In the genomic region with DNA sequence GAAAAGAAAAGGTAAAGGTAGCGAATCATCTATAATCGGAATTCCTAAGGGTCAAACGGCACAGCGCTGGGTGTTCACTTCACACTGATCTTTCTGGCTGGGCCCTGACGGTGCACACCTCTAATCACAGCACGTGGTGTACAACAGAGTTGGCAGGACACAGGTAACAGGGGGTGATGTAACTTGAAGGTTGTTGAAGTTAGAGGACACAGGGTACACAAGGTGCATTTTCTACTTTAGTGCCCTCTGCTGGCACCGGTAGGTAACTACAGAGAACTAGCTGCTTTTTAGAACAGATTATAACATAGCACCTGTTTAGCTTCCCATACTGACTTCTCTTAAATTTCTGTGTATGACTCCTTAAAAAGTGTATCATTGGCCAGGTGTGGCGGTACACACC, we compare ENCODE assay signal across 10 mouse cellular contexts. TPM values are rescaled to one million over a fixed set of nuclear protein-coding genes. Genes with fewer than 3 reads are reported as not detected.
DNase-seq lines count a peak whose midpoint lies in the region; ATAC-seq and TF ChIP-seq lines count a peak whose summit lies in the region.
"Had no signal": no experiment of that assay in that cellular context is flagged by ENCODE, and none has a peak within 500 bp of the region (broad histone marks: within the 10 kb centered on the region; RNA-seq: fewer than 3 reads in every experiment).

No protein-coding gene starts in this region.

- no peak overlapping the region for H3K4me3 ChIP-seq in heart, postnatal 0 days (ENCODE audit: low read depth, low read length)
- H3K4me3 ChIP-seq in liver, embryonic 12.5 days, result no peak overlapping the region
- H3K4me3 ChIP-seq: embryonic facial prominence, embryonic 12.5 days had no signal

- no peak overlapping the region for H3K9ac ChIP-seq in heart, postnatal 0 days (replicated peaks; ENCODE audit: low read depth, low read length)
- no peak overlapping the region for H3K9ac ChIP-seq in liver, embryonic 12.5 days
- H3K9ac ChIP-seq: embryonic facial prominence, embryonic 12.5 days had no signal

- intact Hi-C loops in left cerebral cortex, postnatal 14 days (cut with DNase I), result no loop called here
- intact Hi-C loops in gastrocnemius, postnatal 36 days (cut with DNase I), result no loop called here

- no peak overlapping the region for H3K27ac ChIP-seq in heart, postnatal 0 days (ENCODE audit: low read depth)
- no peak overlapping the region for H3K27ac ChIP-seq in liver, embryonic 12.5 days
- H3K27ac ChIP-seq: embryonic facial prominence, embryonic 12.5 days; macrophage had no signal

- peaks cover 59% of the 10 kb centered on the region for H3K36me3 ChIP-seq in heart, postnatal 0 days (replicated peaks; ENCODE audit: control insufficient read depth, insufficient read depth, low read length)
- peaks cover 86% of the 10 kb centered on the region for H3K36me3 ChIP-seq in liver, embryonic 12.5 days

- 0 out of 2 replicates have a peak, but pooled peaks have one; percentile 36 for ATAC-seq in heart, postnatal 0 days (ENCODE audit: insufficient read depth, low read depth)
- ATAC-seq in CD4-positive, CD25-positive, alpha-beta regulatory T cell, adult 4 months, result peak; percentile 71
- 0 out of 2 replicates have a peak, but pooled peaks have one; percentile 27 for ATAC-seq in liver, embryonic 12.5 days

- peak; percentile 16 for DNase-seq in heart, postnatal 0 days (ENCODE audit: low spot score)
- no peak for DNase-seq in heart, adult 8-10 months (ENCODE audit: low spot score)
- DNase-seq in brain, adult 2 months (ENCODE audit: low read depth, low spot score), result peak; percentile 31
- peak; percentile 19 to 71 for DNase-seq in spleen, postnatal 4 days (ENCODE audit: low spot score in 2 of 2)
- DNase-seq in left cerebral cortex, postnatal 14 days (ENCODE audit: low spot score in 2 of 2), result no peak
- no peak for DNase-seq in gastrocnemius, postnatal 36 days

- no peaks in the 10 kb centered on the region for H3K27me3 ChIP-seq in heart, postnatal 0 days (ENCODE audit: control insufficient read depth, insufficient read depth, low read length)
- H3K27me3 ChIP-seq in liver, embryonic 12.5 days (replicated peaks), result no peaks in the 10 kb centered on the region
- H3K27me3 ChIP-seq: embryonic facial prominence, embryonic 12.5 days had no signal

- TF ChIP-seq EP300 in heart, postnatal 0 days (IDR thresholded peaks at IDR 0.05; ENCODE audit: low read depth), result no peak

- no peaks in the 10 kb centered on the region for H3K4me1 ChIP-seq in heart, postnatal 0 days (ENCODE audit: control insufficient read depth, insufficient read depth)
- H3K4me1 ChIP-seq in liver, embryonic 12.5 days, result peaks cover 7% of the 10 kb centered on the region
- H3K4me1 ChIP-seq: embryonic facial prominence, embryonic 12.5 days had no signal

- WGBS in heart, postnatal 0 days, result 85% methylated on average over 8 of the region's 8 CpGs
- WGBS in liver, embryonic 12.5 days (ENCODE audit: insufficient replicate concordance), result 79% methylated on average over 8 of the region's 8 CpGs

- no peaks in the 10 kb centered on the region for H3K9me3 ChIP-seq in heart, postnatal 0 days (replicated peaks; ENCODE audit: control insufficient read depth, low read length)
- no peaks in the 10 kb centered on the region; the same call in 1 of the 2 replicates for H3K9me3 ChIP-seq in liver, embryonic 12.5 days (replicated peaks)
- H3K9me3 ChIP-seq: embryonic facial prominence, embryonic 12.5 days had no signal

- TF ChIP-seq CTCF in heart, postnatal 0 days (IDR thresholded peaks at IDR 0.05; ENCODE audit: low read depth), result peak; percentile 51

- no peak overlapping the region for H3K4me2 ChIP-seq in heart, postnatal 0 days (ENCODE audit: low read depth, low read length)
- H3K4me2 ChIP-seq in liver, embryonic 12.5 days, result peak overlapping the region; percentile 50
- H3K4me2 ChIP-seq: embryonic facial prominence, embryonic 12.5 days had no signal

RNA-seq across cellular contexts. Expression of a gene that starts 7.8 kb away (rescaled TPM):
- 19.1 and 38.5 TPM in 2 replicates for total RNA-seq in heart, postnatal 0 days (2014; rRNA removed; ENCODE audit: low replicate concordance)
- polyA plus RNA-seq in heart, postnatal 0 days (2015; fragmentation: Nextera tagmentation; extraction: Ambion mirVana), result 23.2 and 24.3 TPM in 2 replicates
- total RNA-seq in heart, adult 8-10 months (2022), result 10 to 100 TPM; 38.3 to 42.0 (median 39.9) TPM
- 10 to 100 TPM; 70.5 to 80.7 TPM for polyA plus RNA-seq in CD4-positive, CD25-positive, alpha-beta regulatory T cell, adult 4 months (2017; shearing (Covaris generic))
- 49.2 and 49.5 TPM in 2 replicates for polyA plus RNA-seq in liver, embryonic 12.5 days (2016; fragmentation: Nextera tagmentation; extraction: Ambion mirVana)
- 10 to 100 TPM; 32.1 to 32.7 TPM for total RNA-seq in left cerebral cortex, postnatal 14 days (2021)
- 10 to 100 TPM; 30.3 to 31.8 TPM for total RNA-seq in gastrocnemius, postnatal 36 days (2021)

RNA-seq across cellular contexts. Expression of a gene that starts 7.8 kb away (rescaled TPM):
- 43.7 and 49.4 TPM in 2 replicates for total RNA-seq in heart, postnatal 0 days (2014; rRNA removed; ENCODE audit: low replicate concordance)
- 16.5 and 19.1 TPM in 2 replicates for polyA plus RNA-seq in heart, postnatal 0 days (2015; fragmentation: Nextera tagmentation; extraction: Ambion mirVana)
- 10 to 100 TPM; 30.1 to 32.7 (median 30.5) TPM for total RNA-seq in heart, adult 8-10 months (2022)
- polyA plus RNA-seq in CD4-positive, CD25-positive, alpha-beta regulatory T cell, adult 4 months (2017; shearing (Covaris generic)), result 10 to 100 TPM; 67.6 to 71.9 TPM
- polyA plus RNA-seq in liver, embryonic 12.5 days (2016; fragmentation: Nextera tagmentation; extraction: Ambion mirVana), result 14.6 TPM in 2 replicates
- total RNA-seq in left cerebral cortex, postnatal 14 days (2021), result 10 to 100 TPM; 40.2 to 45.1 TPM
- total RNA-seq in gastrocnemius, postnatal 36 days (2021), result 10 to 100 TPM; 19.4 to 21.0 TPM

RNA-seq across cellular contexts. Expression of a gene that starts 45.7 kb away (rescaled TPM):
- 15.0 and 17.0 TPM in 2 replicates for total RNA-seq in heart, postnatal 0 days (2014; rRNA removed; ENCODE audit: low replicate concordance)
- polyA plus RNA-seq in heart, postnatal 0 days (2015; fragmentation: Nextera tagmentation; extraction: Ambion mirVana), result 13.2 and 14.2 TPM in 2 replicates
- total RNA-seq in heart, adult 8-10 months (2022), result 10 to 100 TPM; 35.5 to 58.5 (median 43.4) TPM
- polyA plus RNA-seq in CD4-positive, CD25-positive, alpha-beta regulatory T cell, adult 4 months (2017; shearing (Covaris generic)), result 10 to 100 TPM; 25.3 to 30.3 TPM
- polyA plus RNA-seq in liver, embryonic 12.5 days (2016; fragmentation: Nextera tagmentation; extraction: Ambion mirVana), result 7.8 and 9.3 TPM in 2 replicates
- 10 to 100 TPM; 13.0 to 22.1 TPM for total RNA-seq in left cerebral cortex, postnatal 14 days (2021)
- total RNA-seq in gastrocnemius, postnatal 36 days (2021), result 10 to 100 TPM; 27.0 to 29.9 TPM

RNA-seq across cellular contexts. Expression of a gene that starts 48.6 kb away (rescaled TPM):
- 20.6 and 41.9 TPM in 2 replicates for total RNA-seq in heart, postnatal 0 days (2014; rRNA removed; ENCODE audit: low replicate concordance)
- polyA plus RNA-seq in heart, postnatal 0 days (2015; fragmentation: Nextera tagmentation; extraction: Ambion mirVana), result 41.4 and 44.7 TPM in 2 replicates
- total RNA-seq in heart, adult 8-10 months (2022), result 10 to 100 TPM; 10.7 to 13.7 (median 12.1) TPM
- 100 to 1,000 TPM; 145 to 195 TPM for polyA plus RNA-seq in CD4-positive, CD25-positive, alpha-beta regulatory T cell, adult 4 months (2017; shearing (Covaris generic))
- 146 and 147 TPM in 2 replicates for polyA plus RNA-seq in liver, embryonic 12.5 days (2016; fragmentation: Nextera tagmentation; extraction: Ambion mirVana)
- 10 to 100 TPM; 18.0 to 22.7 TPM for total RNA-seq in left cerebral cortex, postnatal 14 days (2021)
- 10 to 100 TPM in 1 of 2 experiments, 1 to 10 TPM in 1; 7.3 to 11.8 TPM for total RNA-seq in gastrocnemius, postnatal 36 days (2021)

RNA-seq across cellular contexts. Expression of a gene that starts 53.3 kb away (rescaled TPM):
- 67.4 and 79.3 TPM in 2 replicates for total RNA-seq in heart, postnatal 0 days (2014; rRNA removed; ENCODE audit: low replicate concordance)
- 122 and 127 TPM in 2 replicates for polyA plus RNA-seq in heart, postnatal 0 days (2015; fragmentation: Nextera tagmentation; extraction: Ambion mirVana)
- 10 to 100 TPM; 75.0 to 83.1 (median 78.0) TPM for total RNA-seq in heart, adult 8-10 months (2022)
- polyA plus RNA-seq in CD4-positive, CD25-positive, alpha-beta regulatory T cell, adult 4 months (2017; shearing (Covaris generic)), result 100 to 1,000 TPM in 1 of 2 experiments, 10 to 100 TPM in 1; 99.8 to 106 TPM
- polyA plus RNA-seq in liver, embryonic 12.5 days (2016; fragmentation: Nextera tagmentation; extraction: Ambion mirVana), result 80.1 and 81.3 TPM in 2 replicates
- total RNA-seq in left cerebral cortex, postnatal 14 days (2021), result 10 to 100 TPM; 38.3 to 40.1 TPM
- 10 to 100 TPM; 40.4 to 41.3 TPM for total RNA-seq in gastrocnemius, postnatal 36 days (2021)

Comparison
In these comparisons a context has a peak if more than half of its experiments do, and no peak if none do; other contexts are left out.
1. DNase-seq: peak in heart, postnatal 0 days (single experiment), brain, adult 2 months (single experiment) and spleen, postnatal 4 days (2 of 2); none in heart, adult 8-10 months (single experiment), left cerebral cortex, postnatal 14 days (0 of 2) and gastrocnemius, postnatal 36 days (0 of 2).
2. Peak in every context shown above with its lines, with median percentiles within 50 percentile points of each other: ATAC-seq.